Comparison of ENCODE assay signal across 11 mouse cellular contexts in genomic region chr6:120454627-120455077, GRCm38 (mm10). TPM values are rescaled to one million over a fixed set of nuclear protein-coding genes. Genes with fewer than 3 reads are reported as not detected.
DNase-seq lines count a peak whose midpoint lies in the region; ATAC-seq and TF ChIP-seq lines count a peak whose summit lies in the region.
"Had no signal": no experiment of that assay in that cellular context is flagged by ENCODE, and none has a peak within 500 bp of the region (broad histone marks: within the 10 kb centered on the region; RNA-seq: fewer than 3 reads in every experiment).

No protein-coding gene starts in this region.

- no peak overlapping the region for H3K9ac ChIP-seq in embryonic facial prominence, embryonic 11.5 days (replicated peaks; ENCODE audit: low read length)
- H3K9ac ChIP-seq in MEL (ENCODE audit: control insufficient read depth, low read depth, low read length, poor library complexity, severe bottlenecking), result no peak overlapping the region

- H3K79me2 ChIP-seq in MEL (ENCODE audit: control insufficient read depth, insufficient read depth, low read length, poor library complexity) (no peaks in the 10 kb centered on the region), macrophage (ENCODE audit: inconsistent target) (no peaks in the 10 kb centered on the region)

- no peak overlapping the region for H3K4me2 ChIP-seq in embryonic facial prominence, embryonic 11.5 days (ENCODE audit: low read depth, low read length)

- TF ChIP-seq RAD21 in MEL (IDR thresholded peaks at IDR 0.05; ENCODE audit: low read depth, low read length), result no peak

- no peak overlapping the region for H3K27ac ChIP-seq in embryonic facial prominence, embryonic 11.5 days (replicated peaks; ENCODE audit: low read depth, low read length)
- H3K27ac ChIP-seq in embryonic facial prominence, embryonic 10.5 days (replicated peaks), result no peak overlapping the region
- H3K27ac ChIP-seq in MEL (ENCODE audit: control insufficient read depth, low read depth, low read length) (peak overlapping the region; percentile 3; the same call in 1 of the 2 replicates), macrophage (peak overlapping the region; percentile 50)

- WGBS in embryonic facial prominence, embryonic 11.5 days, result 43% methylated on average over 11 of the region's 11 CpGs
- WGBS in embryonic facial prominence, embryonic 10.5 days, result 51% methylated on average over 11 of the region's 11 CpGs
- under 1% methylated on average over 11 of the region's 11 CpGs for WGBS in macrophage (ENCODE audit: missing documents)

- no peaks in the 10 kb centered on the region for H3K9me3 ChIP-seq in embryonic facial prominence, embryonic 11.5 days (replicated peaks; ENCODE audit: control insufficient read depth, low read length)
- no peaks in the 10 kb centered on the region for H3K9me3 ChIP-seq in embryonic facial prominence, embryonic 10.5 days
- H3K9me3 ChIP-seq in MEL (replicated peaks; ENCODE audit: insufficient read depth, low read length), result no peaks in the 10 kb centered on the region

- no peak for TF ChIP-seq CTCF in MEL (IDR thresholded peaks at IDR 0.05 in 2 of 3, conservative IDR thresholded peaks at IDR 0.05 in 1 of 3; ENCODE audit: control insufficient read depth in 1 of 3, insufficient read depth in 1 of 3, low read depth in 2 of 3, low read length in 3 of 3, poor library complexity in 1 of 3, severe bottlenecking in 1 of 3)

- no peak for TF ChIP-seq POLR2A in MEL (IDR thresholded peaks at IDR 0.05; ENCODE audit: control insufficient read depth in 1 of 2, insufficient read depth in 1 of 2, low read depth in 1 of 2, low read length in 2 of 2, poor library complexity in 1 of 2)

- peak in 1 of 2 experiments; percentile 13; a peak in 1 of 4 replicates for TF ChIP-seq EP300 in MEL (IDR thresholded peaks at IDR 0.05; ENCODE audit: low read depth in 1 of 2, low read length in 2 of 2)

- H3K4me3 ChIP-seq in embryonic facial prominence, embryonic 11.5 days (ENCODE audit: low read depth, low read length), result no peak overlapping the region
- no peak overlapping the region for H3K4me3 ChIP-seq in embryonic facial prominence, embryonic 10.5 days
- H3K4me3 ChIP-seq in MEL (ENCODE audit: control insufficient read depth in 1 of 2, insufficient read depth in 1 of 2, low read depth in 2 of 2, low read length in 2 of 2) (no peak overlapping the region), macrophage (ENCODE audit: inconsistent target) (no peak overlapping the region)
- H3K4me3 ChIP-seq: myocyte had no signal

- DNase-seq in embryonic facial prominence, embryonic 11.5 days (ENCODE audit: low spot score), result peak; percentile 48
- no peak for DNase-seq in embryonic facial prominence, embryonic 10.5 days (ENCODE audit: low spot score)
- DNase-seq in MEL (ENCODE audit: low read depth, low spot score), result peak; percentile 33
- peak; percentile 73 to 84 for DNase-seq in kidney, adult 8-10 months
- no peak for DNase-seq in cerebellum, adult 11 months
- no peak for DNase-seq in layer of hippocampus, adult 11-12 months (ENCODE audit: low spot score)
- no peak for DNase-seq in cerebellum, postnatal 4 days (ENCODE audit: low spot score in 2 of 2)
- DNase-seq: embryo, embryonic 11 days; heart, postnatal 4 days had no signal

- H3K36me3 ChIP-seq in embryonic facial prominence, embryonic 11.5 days (replicated peaks; ENCODE audit: control insufficient read depth, insufficient read depth, low read depth, low read length), result no peaks in the 10 kb centered on the region
- no peaks in the 10 kb centered on the region for H3K36me3 ChIP-seq in embryonic facial prominence, embryonic 10.5 days (replicated peaks)
- H3K36me3 ChIP-seq in MEL (ENCODE audit: control insufficient read depth in 1 of 2, insufficient read depth in 2 of 2, low read length in 2 of 2), result peaks cover 0 to 30% of the 10 kb centered on the region in 2 experiments; a peak in 2 of 4 replicates
- no peaks in the 10 kb centered on the region for H3K36me3 ChIP-seq in macrophage (ENCODE audit: inconsistent target)

- no peaks in the 10 kb centered on the region; the same call in 1 of the 2 replicates for H3K27me3 ChIP-seq in embryonic facial prominence, embryonic 11.5 days (ENCODE audit: control insufficient read depth, insufficient read depth, low read length)
- H3K27me3 ChIP-seq in embryonic facial prominence, embryonic 10.5 days (replicated peaks; ENCODE audit: low read depth, poor library complexity, severe bottlenecking), result no peaks in the 10 kb centered on the region
- H3K27me3 ChIP-seq in MEL (ENCODE audit: control insufficient read depth in 1 of 2, insufficient read depth in 2 of 2, low read length in 2 of 2), result no peaks in the 10 kb centered on the region

- no peaks in the 10 kb centered on the region for H3K4me1 ChIP-seq in embryonic facial prominence, embryonic 11.5 days (ENCODE audit: control insufficient read depth, insufficient read depth, low read length)
- H3K4me1 ChIP-seq in embryonic facial prominence, embryonic 10.5 days, result no peaks in the 10 kb centered on the region
- peaks cover 13 to 32% of the 10 kb centered on the region in 2 experiments for H3K4me1 ChIP-seq in MEL (ENCODE audit: control insufficient read depth in 1 of 2, insufficient read depth in 2 of 2, low read length in 2 of 2)

- ATAC-seq in embryonic facial prominence, embryonic 11.5 days (replicated peaks; ENCODE audit: insufficient number of reproducible peaks, low FRiP score, low TSS enrichment, low read depth), result no peak

TF ChIP-seq in MEL, 35 proteins besides CTCF, POLR2A, EP300 and RAD21:
- TF ChIP-seq MAZ (IDR thresholded peaks at IDR 0.05; ENCODE audit: low read depth, low read length) (no peak), MAX (IDR thresholded peaks at IDR 0.05; ENCODE audit: low read length) (0 out of 2 replicates have a peak, but pooled peaks have one; percentile 17), SIN3A (IDR thresholded peaks at IDR 0.05; ENCODE audit: low read length) (0 out of 2 replicates have a peak, but pooled peaks have one; percentile 22), GABPA (IDR thresholded peaks at IDR 0.05; ENCODE audit: low read depth, low read length) (no peak), JUND (IDR thresholded peaks at IDR 0.05; ENCODE audit: low read depth, low read length) (peak; percentile 99)

RNA-seq across cellular contexts. Expression of gene Il17ra, which starts 8.4 kb away (rescaled TPM):
- polyA plus RNA-seq in embryonic facial prominence, embryonic 11.5 days (2014; fragmentation: Nextera tagmentation; extraction: Ambion mirVana), result 1.9 and 2.0 TPM in 2 replicates
- polyA plus RNA-seq in embryonic facial prominence, embryonic 10.5 days (2016; fragmentation: Nextera tagmentation; extraction: Ambion mirVana), result 3.1 and 3.7 TPM in 2 replicates
- 18.0 and 19.5 TPM in 2 replicates for total RNA-seq in MEL (2012; rRNA removed)
- polyA plus RNA-seq in MEL (2012; ENCODE audit: insufficient read depth in 1 of 2, insufficient read length in 2 of 2, low read depth in 1 of 2, low replicate concordance in 2 of 2, missing spikeins in 1 of 2) (10 to 100 TPM in 1 of 2 experiments, not detected in 1; 43.3 TPM), macrophage (2018) (11.0 to 16.8 TPM (median 11.8 TPM) in 3 replicates)
- total RNA-seq in macrophage (2018; cell fraction: chromatin; rRNA removed), result 100 to 1,000 TPM in 9 of 26 experiments, 10 to 100 TPM in 17; 16.1 to 338 (median 55.1) TPM
- 100 to 1,000 TPM in 2 of 26 experiments, 10 to 100 TPM in 22, 1 to 10 TPM in 2; 6.7 to 150 (median 15.3) TPM for total RNA-seq in macrophage (2018; cell fraction: cytosol; rRNA removed)
- total RNA-seq in macrophage (2018; cell fraction: nucleus; rRNA removed), result 100 to 1,000 TPM in 9 of 26 experiments, 10 to 100 TPM in 17; 22.5 to 279 (median 75.0) TPM

RNA-seq across cellular contexts. Expression of gene Tmem121b, which starts 39.0 kb away (rescaled TPM):
- polyA plus RNA-seq in embryonic facial prominence, embryonic 11.5 days (2014; fragmentation: Nextera tagmentation; extraction: Ambion mirVana), result 0.38 and 0.41 TPM in 2 replicates
- 0.18 and 0.25 TPM in 2 replicates for polyA plus RNA-seq in embryonic facial prominence, embryonic 10.5 days (2016; fragmentation: Nextera tagmentation; extraction: Ambion mirVana)
- not detected in 2 replicates for total RNA-seq in MEL (2012; rRNA removed)
- polyA plus RNA-seq in MEL (2012; ENCODE audit: insufficient read depth in 1 of 2, insufficient read length in 2 of 2, low read depth in 1 of 2, low replicate concordance in 2 of 2, missing spikeins in 1 of 2) (under 1 TPM in 1 of 2 experiments, not detected in 1; 0.18 TPM), macrophage (2018) (not detected in 3 replicates)
- total RNA-seq in macrophage (2018; cell fraction: chromatin; rRNA removed), result under 1 TPM in 2 of 26 experiments, not detected in 24; 0.16 to 0.17 TPM
- under 1 TPM in 8 of 26 experiments, not detected in 18; 0.03 to 0.05 (median 0.05) TPM for total RNA-seq in macrophage (2018; cell fraction: cytosol; rRNA removed)
- total RNA-seq in macrophage (2018; cell fraction: nucleus; rRNA removed), result under 1 TPM in 7 of 26 experiments, not detected in 19; 0.06 to 0.34 (median 0.16) TPM

Comparison
In these comparisons a context has a peak if more than half of its experiments do, and no peak if none do; other contexts are left out.
1. DNase-seq: peak in embryonic facial prominence, embryonic 11.5 days (single experiment), MEL (single experiment) and kidney, adult 8-10 months (2 of 2); none in embryonic facial prominence, embryonic 10.5 days (single experiment), cerebellum, adult 11 months (single experiment), layer of hippocampus, adult 11-12 months (single experiment) and cerebellum, postnatal 4 days (0 of 2).
2. H3K27ac ChIP-seq: peak in MEL (single experiment) and macrophage (single experiment); none in embryonic facial prominence, embryonic 11.5 days (single experiment) and embryonic facial prominence, embryonic 10.5 days (single experiment).